Mouse (Mus musculus) cerebellum, postnatal 25 days (tissue): ENCODE data around the gene Tubb4b.

Source experiments
- DNase-seq, 2 experiments: peaks; one replicate each; pipeline ENCODE4 v3.0.0; 2021; ENCODE audit warnings: mixed read lengths in 2 of 2

Tubb4b gene

DNA sequence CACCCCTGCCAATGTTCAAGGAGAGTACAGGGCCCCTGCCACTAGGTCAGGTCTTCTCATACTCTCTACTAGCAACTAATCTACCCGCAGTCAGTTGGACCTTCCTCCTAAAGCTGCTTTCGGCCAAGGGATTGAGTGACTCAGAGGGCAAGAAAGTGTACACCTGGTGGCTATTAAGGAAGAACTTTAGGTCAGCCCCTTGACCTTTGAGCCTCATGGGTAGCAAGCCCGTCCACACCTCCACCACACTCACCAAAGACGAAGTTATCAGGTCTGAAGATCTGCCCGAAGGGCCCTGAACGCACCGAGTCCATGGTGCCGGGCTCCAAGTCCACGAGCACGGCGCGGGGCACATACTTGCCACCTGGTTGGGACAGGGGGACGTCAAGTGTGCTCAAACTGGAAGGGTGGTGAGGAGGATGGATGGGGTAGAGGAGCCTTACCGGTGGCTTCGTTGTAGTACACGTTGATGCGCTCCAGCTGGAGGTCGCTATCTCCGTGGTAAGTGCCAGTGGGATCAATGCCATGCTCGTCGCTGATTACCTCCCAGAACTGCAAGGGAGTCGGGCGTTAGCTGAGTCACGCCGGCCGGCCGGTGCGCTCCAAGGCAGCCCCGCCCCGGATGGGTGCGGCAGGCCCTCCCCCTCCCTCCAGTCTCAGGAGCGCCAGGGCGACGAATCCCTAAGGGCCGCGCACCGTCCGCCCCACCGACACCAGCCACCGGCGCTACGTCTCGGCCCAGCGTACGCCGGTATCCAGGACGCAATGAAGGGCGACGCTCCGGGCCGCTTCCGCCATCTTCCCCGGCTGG, 616 bp downstream of the Tubb4b start:
- DNase-seq: peak in 1 of 2 experiments; percentile 85

DNA sequence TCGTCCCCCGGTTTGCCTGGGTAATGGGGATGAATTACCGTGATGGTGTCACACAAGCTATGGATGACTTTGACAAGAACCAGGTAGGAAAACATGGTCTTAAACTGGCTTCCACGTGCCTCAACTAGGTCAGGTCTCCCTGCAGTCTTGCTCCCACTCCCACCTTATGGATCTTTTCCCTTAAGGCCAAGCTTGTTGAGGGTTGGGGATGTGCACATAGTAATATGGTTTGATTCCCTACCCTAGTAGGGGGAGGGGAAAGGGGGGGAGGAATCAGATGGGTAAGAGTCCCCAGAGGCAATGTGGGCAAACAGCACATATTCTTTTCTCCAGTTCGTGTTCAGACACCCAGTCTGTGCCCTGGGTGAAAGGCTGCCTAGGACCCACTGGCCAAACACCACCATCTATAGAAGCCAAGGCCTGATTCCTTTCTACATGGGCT, 3.1 kb downstream of the Tubb4b start:
- DNase-seq: no peak

DNA sequence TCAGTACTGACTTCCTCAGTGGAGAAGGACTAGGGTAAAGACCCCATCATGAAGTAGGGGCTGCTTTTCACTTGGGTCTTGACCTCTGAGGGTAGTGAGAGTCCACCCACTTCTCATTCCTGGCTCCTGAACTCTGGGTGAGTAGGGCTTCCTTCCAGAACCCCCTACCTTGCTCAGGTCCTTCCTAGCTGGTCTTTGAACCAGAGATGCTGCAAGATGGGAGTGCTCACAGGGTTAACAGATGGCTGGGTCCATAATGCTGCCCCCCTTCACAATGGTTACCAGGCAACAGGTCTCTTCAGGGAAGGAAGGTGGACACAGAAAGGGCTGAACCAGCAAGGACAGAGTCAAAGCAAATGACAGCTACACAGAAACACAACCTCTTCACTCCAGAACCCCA, 6.1 kb downstream of the Tubb4b start, which contains the start of gene Fam166a:
Gene Fam166a (plus strand): TSS at position 301 of the 400 bp plus-strand sequence.
- DNase-seq: no peak

DNA sequence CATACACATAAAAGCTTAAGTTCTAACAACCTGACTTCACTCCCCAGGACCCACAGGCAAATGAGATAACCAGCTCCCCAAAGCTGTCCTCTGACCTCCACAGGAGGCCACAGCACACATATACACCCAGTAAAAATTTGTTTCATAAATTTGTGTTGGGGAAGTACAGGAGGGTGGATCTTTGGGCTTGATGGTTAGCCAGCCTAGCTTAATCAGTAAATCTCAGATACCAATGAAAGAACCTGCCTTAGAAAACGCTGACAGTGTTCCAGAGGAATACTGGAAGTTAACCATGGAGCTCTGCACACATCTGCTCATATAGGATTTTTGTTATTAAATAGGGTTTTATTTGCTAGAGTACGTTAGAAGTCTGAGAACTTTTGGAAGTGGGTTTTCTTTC, 6.8 kb downstream of the Tubb4b start:
- no peak for DNase-seq

DNA sequence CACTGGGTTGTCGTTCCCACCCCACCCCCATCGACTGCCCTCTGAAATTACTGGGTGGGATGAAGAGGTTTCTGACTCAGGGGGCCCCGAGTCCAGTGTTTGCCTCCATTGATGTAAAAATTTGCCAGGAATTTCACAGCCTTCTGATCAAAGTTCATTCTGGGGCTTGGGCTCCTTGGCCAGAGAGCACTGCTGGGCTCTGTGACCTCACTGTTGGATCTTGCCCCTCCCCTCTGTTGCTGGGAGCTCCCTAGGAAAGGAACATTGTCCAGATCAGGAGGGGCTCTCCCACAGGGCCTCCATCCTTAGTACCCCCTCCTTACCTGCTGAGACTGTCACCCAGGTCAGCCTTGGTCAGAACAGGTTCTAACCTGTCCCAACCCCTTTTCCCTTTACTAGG, 10.1 kb downstream of the Tubb4b start, which contains the start of gene Stpg3:
Gene Stpg3 (minus strand): TSS at position 194 of the 400 bp plus-strand sequence.
- no peak for DNase-seq

DNA sequence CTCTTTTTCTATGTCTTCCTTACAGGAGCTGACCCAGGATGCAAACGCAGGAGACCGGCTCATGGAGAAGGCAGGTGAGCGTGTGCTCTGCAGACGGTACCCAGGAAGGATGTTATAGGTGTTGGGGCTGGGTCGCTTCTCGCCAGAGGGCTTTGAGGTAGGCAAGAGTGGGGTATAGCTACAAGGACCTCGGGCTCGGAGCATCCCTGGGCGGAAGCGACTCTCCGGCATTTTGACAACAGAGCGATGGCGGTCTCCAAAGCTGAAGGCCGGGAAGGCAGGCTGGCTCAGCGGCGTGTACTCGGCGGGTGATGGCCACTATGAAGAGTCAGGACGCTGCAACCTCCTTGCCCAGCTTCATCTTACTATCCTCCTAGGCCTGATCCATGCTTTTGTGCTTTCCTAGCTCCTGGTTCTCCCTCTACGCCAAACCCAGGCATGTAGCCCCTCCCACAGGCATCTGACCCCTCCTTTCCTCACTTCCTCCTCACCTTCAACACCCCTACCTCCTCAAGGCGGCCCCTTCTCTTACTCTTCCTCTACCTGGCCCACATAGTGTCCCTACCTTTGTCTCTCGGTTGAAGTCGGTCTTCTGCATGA, 11.1 kb downstream of the Tubb4b start:
- no peak for DNase-seq

DNA sequence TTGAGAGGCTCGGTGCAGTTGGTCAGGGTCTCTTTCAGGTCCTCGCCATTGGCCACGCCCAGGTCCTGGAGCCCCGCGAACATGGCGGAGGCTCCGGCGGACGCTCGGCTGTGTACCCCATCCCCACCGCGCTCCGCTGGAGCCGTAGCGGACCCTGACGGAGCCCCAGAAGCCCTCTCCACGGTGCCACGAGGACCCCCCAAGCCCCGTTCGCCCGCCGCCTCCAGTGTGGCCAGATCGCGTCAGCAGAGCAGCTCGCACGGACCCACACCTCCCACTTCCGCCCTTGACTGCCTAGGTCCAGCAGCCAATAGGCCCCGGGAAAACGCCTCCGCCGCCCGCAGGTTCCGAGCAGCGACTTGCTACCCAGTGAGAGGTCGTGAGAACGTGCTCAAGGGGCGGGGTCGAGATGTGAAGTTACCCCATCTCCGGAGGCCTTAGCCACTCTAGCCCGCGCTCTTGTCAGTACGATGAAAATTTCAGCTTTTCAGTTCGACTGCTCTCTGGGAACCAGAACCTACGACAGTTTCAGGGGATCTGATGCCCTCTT, 13.3 kb downstream of the Tubb4b start, which contains the start of gene Nelfb:
Gene Nelfb (minus strand): TSS at position 369 of the 550 bp plus-strand sequence.
- DNase-seq: peak; percentile 92

DNA sequence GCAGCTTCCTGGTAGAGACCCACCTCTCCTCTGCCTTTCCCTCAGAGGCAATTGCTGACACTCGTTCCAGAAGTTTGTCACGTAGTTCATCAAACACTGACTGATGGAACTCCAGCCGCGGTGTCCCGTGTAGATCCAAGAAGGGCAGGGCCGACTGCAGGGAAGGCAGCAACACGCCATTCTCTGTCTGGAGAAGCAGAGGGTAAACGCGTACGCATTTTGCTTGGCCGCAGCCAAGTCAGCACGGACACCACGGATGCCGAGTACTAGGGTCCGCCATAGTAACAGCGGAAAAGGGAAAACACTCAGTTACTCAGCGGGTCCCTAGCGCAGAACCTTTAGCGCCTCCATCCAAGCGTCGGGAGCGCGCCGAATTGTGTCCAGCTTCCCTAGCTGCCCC, 13.8 kb downstream of the Tubb4b start:
- DNase-seq: no peak

DNA sequence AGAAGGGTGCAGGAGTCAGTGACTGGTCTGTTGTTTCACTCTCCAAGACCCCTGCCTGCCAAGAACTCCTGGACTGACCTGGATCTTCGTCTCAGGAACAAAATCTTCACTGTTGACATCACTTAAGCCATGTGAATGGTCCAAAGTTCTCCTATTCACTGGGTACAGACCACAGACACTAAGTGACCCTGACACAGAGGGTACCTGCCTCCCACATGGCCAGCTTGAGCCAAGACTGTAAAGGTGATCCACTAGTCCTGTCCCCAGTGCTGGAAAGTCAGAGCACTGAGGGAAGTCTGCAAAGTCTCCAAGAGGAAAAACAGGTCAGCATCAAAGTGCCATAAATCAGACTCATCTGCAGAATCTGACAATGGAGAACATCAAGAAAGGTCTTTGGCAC, 16.9 kb downstream of the Tubb4b start:
- no peak for DNase-seq

DNA sequence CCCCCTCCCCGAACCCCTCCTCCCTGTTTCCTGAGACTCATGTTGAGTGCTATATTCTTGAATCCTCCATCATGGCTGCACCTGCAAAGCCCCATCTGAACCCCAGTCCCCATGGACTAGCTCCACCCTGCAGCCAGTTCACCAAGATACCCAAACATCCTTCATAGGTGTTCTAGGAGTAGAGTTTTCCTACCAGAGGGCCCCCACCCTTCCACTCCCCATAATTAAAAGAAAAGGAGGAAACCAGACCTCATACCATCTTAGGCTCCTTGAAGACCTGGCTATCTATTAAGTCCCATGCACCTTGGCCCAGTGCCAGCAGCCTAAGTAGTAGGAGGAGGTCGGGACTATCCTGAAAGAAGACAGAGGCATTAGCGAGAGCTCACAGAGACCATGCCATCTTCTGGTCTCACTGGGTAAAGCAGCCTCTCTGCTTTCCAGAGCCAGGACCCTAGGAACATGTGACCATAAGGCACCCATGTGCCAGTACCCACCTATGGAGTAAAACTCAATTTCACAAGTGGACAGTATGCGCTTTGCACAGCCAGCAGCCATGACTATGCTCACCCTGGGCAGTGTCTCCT, 20.8 kb downstream of the Tubb4b start:
- DNase-seq: no peak

DNA sequence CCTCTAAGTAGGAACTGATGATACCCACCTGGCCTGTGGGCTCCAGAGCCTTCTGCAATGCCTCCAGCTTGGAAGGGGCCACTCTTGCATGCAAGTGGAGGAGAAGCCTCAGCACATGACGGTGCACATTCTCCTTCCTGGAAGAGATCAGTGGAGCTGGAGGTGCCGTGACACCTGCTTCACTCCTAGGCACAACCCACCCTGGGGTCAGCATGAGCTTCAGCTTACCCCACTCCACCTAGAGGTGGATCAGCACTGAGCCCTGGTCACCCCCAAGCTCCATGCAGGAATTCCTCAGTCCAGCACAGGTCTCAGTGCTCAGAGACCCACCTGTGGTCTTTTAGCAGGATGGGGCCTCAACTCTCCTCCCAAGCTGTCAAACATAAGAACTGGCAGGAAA, 23.9 kb downstream of the Tubb4b start:
- DNase-seq: no peak

DNA sequence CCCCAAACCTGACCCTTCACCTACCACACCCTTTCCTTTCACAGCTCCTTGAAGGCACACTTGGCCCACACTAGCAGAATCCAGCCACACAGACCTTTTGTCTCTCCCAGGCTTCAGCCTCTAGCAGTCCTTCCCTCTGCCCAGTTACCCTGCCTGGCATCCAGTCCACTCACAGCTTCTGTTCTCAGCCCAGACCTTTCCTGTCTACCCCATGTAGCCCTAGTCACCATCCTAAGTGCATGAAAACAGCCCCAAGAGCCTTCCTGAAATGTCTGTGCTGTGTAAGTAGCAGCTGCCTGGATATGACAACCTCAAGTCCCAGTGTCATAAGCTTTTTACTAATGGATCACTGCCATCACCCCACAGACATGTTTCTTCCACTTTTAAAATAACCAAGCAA, 26.6 kb downstream of the Tubb4b start:
- no peak for DNase-seq

DNA sequence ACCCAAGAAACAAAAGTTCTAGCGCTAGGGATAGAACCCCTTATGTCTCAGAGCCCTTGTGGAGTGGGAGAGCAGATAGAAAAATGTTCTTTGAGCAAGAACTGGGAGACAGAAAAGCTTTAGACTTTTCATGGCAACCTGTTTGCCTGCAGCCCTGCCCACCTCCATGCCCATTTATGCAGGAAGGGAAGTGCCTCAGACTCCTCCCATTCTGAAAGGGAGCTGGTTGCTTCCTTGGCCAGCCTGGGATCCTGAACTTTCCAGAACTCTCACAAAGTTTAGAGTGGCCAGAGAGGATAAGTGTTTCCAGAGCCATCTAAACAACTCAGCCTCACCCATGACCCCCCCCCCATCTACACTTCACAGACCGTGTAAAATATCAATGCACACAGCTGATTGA, 27.3 kb downstream of the Tubb4b start:
- DNase-seq: no peak

DNA sequence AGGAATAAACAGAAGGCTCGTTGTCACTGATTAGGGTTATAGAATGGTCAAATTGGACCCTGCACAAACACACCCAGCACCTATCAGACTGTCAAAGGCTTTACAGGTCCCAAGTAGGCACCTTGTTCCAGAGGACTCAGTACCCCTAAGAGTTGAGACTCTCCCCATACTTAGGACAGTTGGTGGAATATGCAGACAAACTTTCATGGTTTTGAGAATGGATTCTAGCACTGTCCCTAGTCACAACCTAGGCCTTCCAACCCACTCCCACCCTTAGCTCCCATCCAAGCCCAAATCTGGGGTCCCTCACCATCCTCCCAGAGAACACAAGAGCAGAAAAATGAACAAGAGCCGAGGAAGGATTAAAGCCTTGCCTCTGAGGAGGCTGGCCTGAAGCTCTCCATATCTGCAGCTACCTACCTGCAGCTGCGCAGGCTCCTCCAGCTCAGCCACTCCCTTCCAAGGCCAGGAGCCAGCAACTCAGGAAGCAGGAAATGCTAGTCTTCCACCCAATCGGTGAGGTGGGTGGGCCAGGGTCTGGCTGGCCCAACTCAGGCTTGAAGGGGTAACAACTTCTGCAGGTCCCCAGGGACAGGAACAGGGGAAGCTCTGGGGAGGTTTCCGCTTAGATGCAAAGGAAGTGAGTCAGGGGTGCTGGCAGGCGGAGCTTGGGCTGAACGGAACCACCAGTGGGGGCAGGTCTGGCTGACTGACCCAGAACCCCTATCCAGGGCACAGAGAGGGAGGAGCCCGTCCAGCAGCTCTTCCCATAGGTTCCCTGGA, 28.1 kb downstream of the Tubb4b start, which contains the start of gene Tor4a:
Gene Tor4a (minus strand): TSS at position 715 of the 783 bp plus-strand sequence.
- DNase-seq: no peak

DNA sequence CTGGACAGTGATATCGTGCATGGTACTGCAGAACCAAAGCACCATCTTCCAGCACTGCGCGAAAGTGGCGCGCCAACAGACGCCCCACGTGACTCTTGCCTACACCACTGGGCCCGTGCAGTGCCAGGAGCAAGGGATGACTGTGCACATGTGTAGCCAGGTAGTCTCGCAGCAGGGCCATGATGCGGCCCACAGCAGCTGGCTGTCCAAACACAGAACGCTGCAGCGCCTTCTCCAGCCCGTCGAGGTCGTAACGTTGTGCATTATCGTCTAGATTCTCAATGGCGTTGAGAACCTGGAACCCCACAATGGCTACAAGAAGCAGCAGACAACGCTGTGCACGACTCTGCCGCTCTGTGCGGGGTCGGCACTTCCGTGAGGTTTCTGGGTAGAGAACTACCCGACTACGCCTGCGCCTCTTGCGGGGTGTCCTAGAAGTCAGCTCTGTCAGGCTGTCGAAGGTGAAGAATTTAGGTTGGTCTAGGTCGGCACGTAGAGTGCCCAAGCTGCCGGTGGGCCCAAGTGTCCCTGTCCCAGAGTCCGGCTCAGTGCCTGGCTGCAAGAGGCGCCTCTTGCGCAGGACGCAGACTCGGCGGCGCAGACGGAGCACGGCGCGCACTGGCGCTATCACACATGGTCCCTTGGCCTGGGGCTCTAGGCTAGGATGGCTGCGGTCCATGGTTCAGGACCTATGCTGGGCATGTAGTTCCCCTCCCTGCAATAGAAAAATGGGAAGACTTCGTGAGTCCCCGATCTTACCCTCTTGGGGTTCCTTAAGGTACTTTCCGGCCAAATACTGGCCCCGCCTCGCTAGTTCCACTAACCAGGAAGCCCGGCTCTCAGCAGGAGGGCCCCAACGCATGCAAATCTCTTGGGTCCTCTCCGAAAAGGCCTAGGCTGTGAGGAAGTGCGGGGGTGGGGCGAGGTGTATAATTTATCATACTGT, 29.0 kb downstream of the Tubb4b start:
- DNase-seq: no peak

DNA sequence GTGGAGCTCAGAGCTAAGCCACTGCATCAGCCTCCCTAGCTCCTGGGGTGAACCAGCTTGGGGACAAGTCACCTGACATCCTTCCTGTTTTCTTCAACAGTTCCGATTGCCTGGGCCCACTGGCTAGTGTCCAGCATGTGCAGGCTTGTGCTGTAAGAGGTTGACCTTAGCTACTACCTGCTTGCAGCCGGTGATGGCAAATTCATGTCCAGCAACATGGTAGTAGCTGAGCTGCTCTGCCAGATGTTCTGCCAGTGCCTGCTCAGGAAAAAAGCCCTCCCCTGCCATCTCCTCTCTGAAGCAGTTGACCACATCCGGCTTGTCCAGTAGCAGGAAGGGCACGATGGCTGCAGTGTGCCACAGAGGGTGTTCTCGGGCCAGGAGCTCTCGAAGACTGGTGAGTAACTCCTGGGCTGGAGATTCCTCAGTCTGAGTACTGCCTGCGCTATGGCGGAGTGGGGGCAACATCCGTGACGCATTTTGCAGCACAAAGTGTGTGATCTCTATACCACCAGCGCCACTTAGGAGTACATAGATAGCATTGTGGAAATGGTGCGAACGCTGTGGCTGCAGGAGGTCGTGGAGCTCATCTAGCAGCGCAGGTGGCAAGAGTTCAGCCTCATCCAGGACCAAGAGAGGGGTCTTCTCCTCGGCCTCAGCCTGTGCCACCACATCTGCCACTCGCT, 29.9 kb downstream of the Tubb4b start:
- DNase-seq: no peak

DNA sequence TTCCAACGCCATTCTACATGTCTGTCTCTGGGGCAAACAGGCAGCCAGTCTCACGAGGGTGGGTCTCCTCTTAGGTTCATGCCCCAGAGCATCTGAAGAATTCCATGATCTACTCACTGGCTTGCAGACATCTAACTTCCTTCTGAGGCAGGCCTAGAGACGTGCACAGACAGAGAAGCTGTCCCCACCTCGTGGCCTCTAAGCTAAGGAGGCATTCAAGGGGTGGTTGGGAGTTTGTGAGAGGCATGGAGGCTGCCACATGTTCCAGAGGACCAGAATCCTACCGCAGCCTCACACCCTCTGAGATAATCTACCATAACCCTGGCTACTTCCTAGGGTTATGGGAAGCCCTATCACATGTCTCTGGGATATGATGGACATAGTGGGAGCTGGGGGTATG, 30.5 kb downstream of the Tubb4b start:
- no peak for DNase-seq

DNA sequence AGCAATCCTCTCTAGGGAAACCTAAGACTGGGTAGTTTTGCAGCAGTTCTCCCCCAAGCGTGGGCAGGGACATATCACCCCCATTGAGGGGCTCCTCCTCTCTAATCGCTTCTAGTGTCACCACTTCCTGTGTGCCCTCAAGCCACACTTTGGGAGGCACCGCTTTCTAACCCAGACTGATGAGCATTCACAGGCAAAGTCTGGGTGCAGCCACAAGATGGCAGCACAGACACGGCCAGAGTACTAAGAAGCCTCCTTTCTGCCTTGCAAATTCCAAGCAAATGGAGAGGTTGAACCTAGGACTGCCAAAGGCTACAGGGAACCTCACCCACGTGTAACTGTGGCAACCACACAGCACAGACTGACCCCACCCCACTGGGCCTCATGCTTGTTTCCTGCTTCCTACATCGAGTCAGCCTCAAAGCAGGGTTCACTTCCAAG, 31.2 kb downstream of the Tubb4b start:
- peak; percentile 89 to 92 for DNase-seq

DNA sequence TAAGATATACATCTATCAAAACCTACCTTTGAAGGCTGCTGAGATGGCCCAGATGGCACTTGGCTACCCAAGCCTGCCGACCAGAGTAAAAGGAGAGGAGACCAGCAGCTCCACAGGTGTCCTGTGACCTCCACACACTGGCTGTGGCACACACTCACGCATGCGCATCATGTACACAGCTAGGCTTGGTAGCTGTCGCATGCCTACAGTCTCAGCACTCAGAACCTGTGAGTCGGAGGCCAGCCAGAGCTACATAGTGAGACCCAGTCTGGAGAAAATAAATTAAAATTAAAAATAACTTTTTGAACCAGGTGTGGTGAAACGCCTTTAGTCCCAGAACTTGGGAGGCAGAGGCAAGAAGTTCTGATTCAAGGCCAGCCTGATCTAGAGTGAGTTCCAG, 36.7 kb downstream of the Tubb4b start:
- DNase-seq: no peak

DNA sequence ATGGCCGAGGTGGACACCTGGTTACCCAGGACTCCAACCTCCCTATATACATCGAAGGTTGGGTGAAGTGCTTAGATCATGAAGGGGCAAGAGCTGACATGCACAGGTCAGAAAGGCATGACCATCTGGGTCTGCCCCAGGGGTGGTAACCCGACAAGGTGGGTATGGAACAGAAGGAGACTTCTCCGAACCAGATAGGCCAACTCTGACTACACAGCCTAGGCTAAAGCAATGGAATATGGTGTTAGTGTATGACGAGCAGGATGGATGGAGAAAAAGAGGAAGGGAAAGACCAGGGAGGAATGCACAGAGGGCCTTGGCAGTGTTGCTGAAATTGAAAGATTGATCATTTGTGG, 37.9 kb downstream of the Tubb4b start:
- no peak for DNase-seq
